Mouse (Mus musculus): ENCODE data around the gene Atxn2. TPM values are rescaled to one million over a fixed set of nuclear protein-coding genes. Genes with fewer than 3 reads are reported as not detected.

The Atxn2 gene
- polyA plus RNA-seq, 1 experiment from 2014 or later, result 102 TPM

GRCm38 (mm10) chr5:121771611-121772010 is 60.5 kb downstream of the Atxn2 start:
- no peak for ATAC-seq (ENCODE audit: low FRiP score)
- Histone ChIP-seq H3K9me3 (replicated peaks) (no peaks in the 10 kb centered on the region), H3K4me2 (replicated peaks) (no peak overlapping the region), H3K27me3 (no peaks in the 10 kb centered on the region), H3K27ac (no peak overlapping the region), H3K36me3 (peaks cover 45% of the 10 kb centered on the region), H3K4me3 (no peak overlapping the region), H3K4me1 (no peaks in the 10 kb centered on the region; the same call in 1 of the 2 replicates), H3K9ac (no peak overlapping the region)
- WGBS, result 91% methylated on average over 3 of the region's 3 CpGs

DNA sequence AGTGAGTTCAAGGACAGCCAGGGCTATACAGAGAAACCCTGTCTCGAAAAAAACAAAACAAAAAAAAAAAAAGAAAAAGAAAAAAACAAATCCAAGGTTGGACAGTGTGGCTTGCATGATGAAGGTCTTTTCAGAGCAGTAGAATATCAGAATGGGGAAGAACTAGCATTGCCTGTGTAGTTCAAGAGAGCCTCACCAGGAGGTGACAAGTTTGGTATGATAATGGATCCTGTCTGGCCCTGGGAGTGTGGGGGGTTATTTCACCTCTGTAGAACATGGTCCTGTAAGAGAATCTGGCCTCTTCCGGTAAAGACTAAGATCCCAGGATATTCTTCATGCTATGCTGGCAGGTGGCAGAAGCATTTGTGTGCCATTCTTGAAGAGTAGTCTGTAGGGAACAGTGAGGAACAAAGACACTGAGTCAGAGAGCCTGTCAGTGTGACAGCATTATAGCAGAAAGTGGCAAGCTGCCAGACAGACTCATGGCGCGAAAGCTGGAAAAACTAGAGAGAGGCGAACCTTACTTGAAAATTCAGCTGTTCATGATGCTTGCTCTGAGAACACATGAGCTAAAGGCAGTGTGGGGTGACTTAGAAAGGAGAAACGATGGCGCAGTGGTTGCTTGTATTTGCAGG is 67.5 kb downstream of the Atxn2 start:
- H3K36me3 ChIP-seq, result peaks cover 61% of the 10 kb centered on the region
- no peak overlapping the region for H3K27ac ChIP-seq
- WGBS, result 84% methylated on average over 7 of the region's 7 CpGs
- no peak overlapping the region for H3K9ac ChIP-seq
- no peaks in the 10 kb centered on the region for H3K4me1 ChIP-seq
- ATAC-seq (ENCODE audit: low FRiP score), result no peak
- H3K27me3 ChIP-seq, result no peaks in the 10 kb centered on the region
- H3K9me3 ChIP-seq (replicated peaks), result no peaks in the 10 kb centered on the region
- no peak overlapping the region for H3K4me2 ChIP-seq (replicated peaks)
- H3K4me3 ChIP-seq, result no peak overlapping the region

DNA sequence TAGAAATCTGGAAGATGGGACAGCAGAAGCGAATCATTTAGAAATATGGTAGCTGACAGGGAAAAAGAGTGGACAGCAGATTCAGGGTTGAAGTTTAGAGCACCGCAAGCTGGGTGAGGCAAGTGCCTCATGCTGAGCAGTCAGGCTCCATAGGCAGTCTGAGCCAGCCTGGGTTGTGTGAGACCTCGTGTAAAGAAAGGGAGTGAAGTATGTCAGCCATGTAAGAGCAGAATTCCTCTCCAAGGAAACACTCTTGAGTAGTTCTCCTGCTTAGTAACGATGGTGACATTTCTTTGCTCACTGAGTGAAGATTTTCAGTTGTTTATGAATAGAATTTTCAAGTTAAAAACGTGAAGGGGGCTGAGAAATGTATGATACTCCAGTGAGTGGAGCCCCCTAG is 69.0 kb downstream of the Atxn2 start:
- Histone ChIP-seq H3K27ac (no peak overlapping the region), H3K4me3 (no peak overlapping the region), H3K9me3 (replicated peaks) (no peaks in the 10 kb centered on the region), H3K9ac (no peak overlapping the region), H3K36me3 (peaks cover 57% of the 10 kb centered on the region), H3K4me1 (no peaks in the 10 kb centered on the region), H3K4me2 (replicated peaks) (no peak overlapping the region), H3K27me3 (no peaks in the 10 kb centered on the region)
- WGBS, result 81% methylated on average over 5 of the region's 5 CpGs
- ATAC-seq (ENCODE audit: low FRiP score), result no peak

DNA sequence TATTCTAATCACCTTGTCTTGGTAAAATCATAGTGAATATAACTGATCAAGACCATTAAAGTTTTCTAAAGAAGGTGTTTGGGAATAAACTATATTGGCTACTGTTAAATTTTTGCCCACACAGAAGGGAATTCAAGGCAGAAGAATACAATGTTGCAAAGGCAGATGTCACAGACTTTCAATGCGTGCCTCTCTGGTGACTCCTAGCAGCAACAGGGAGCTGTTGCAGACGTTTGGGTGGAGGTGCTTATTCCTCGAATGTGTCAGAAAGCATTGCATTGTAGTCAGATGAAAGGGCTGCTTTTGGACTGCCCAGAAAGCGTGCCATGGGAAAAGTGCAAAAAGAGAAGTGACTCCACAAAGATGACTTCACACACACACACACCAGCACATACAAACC is 71.3 kb downstream of the Atxn2 start:
- ATAC-seq (ENCODE audit: low FRiP score), result no peak
- Histone ChIP-seq H3K27me3 (no peaks in the 10 kb centered on the region), H3K9me3 (replicated peaks) (no peaks in the 10 kb centered on the region), H3K36me3 (peaks cover 57% of the 10 kb centered on the region), H3K4me1 (no peaks in the 10 kb centered on the region), H3K4me3 (no peak overlapping the region), H3K9ac (no peak overlapping the region), H3K27ac (no peak overlapping the region), H3K4me2 (replicated peaks) (no peak overlapping the region)
- 64% methylated on average over 4 of the region's 4 CpGs for WGBS

- Histone ChIP-seq H3K9ac (no peak overlapping the region), H3K4me3 (no peak overlapping the region), H3K36me3 (peaks cover 54% of the 10 kb centered on the region), H3K27ac (no peak overlapping the region), H3K9me3 (replicated peaks) (no peaks in the 10 kb centered on the region), H3K4me1 (no peaks in the 10 kb centered on the region), H3K4me2 (replicated peaks) (no peak overlapping the region), H3K27me3 (no peaks in the 10 kb centered on the region)
- WGBS, result 80% methylated on average over 10 of the region's 10 CpGs
- no peak for ATAC-seq (ENCODE audit: low FRiP score)
Observed at GRCm38 (mm10) chr5:121783862-121784500, 72.8 kb downstream of the Atxn2 start.

GRCm38 (mm10) chr5:121791026-121791425 is 79.9 kb downstream of the Atxn2 start:
- Histone ChIP-seq H3K27ac (no peak overlapping the region), H3K27me3 (no peaks in the 10 kb centered on the region), H3K36me3 (peaks cover 54% of the 10 kb centered on the region), H3K4me3 (no peak overlapping the region), H3K9ac (no peak overlapping the region), H3K4me2 (replicated peaks) (no peak overlapping the region), H3K4me1 (no peaks in the 10 kb centered on the region), H3K9me3 (replicated peaks) (no peaks in the 10 kb centered on the region)
- ATAC-seq (ENCODE audit: low FRiP score), result no peak
- 95% methylated on average over 5 of the region's 5 CpGs for WGBS

GRCm38 (mm10) chr5:121795800-121796199 is 84.7 kb downstream of the Atxn2 start:
- Histone ChIP-seq H3K4me1 (no peaks in the 10 kb centered on the region), H3K27me3 (no peaks in the 10 kb centered on the region), H3K9ac (no peak overlapping the region), H3K9me3 (replicated peaks) (no peaks in the 10 kb centered on the region), H3K36me3 (peaks cover 66% of the 10 kb centered on the region), H3K4me2 (replicated peaks) (no peak overlapping the region), H3K27ac (no peak overlapping the region), H3K4me3 (no peak overlapping the region)
- no peak for ATAC-seq (ENCODE audit: low FRiP score)
- WGBS, result 90% methylated on average over 3 of the region's 3 CpGs

DNA sequence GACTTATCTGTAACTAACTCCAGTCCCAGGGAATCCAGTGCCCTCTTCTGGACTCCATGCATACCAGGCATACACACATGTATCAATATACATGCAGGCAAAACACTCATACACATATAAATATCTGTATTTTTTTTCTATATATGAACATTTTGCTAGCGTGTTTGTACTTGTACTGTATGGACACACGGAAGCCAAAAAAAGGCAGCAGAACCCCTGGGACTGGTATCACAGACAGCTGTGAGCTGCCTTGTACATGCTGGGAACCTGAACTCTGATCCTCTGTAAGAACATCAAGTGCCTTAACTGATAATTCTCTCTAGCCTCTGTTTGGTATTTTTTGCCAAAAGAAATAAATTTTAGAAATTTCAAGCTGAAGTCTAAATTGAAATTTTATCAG is 87.3 kb downstream of the Atxn2 start:
- Histone ChIP-seq H3K27ac (no peak overlapping the region), H3K27me3 (no peaks in the 10 kb centered on the region), H3K9ac (no peak overlapping the region), H3K4me1 (no peaks in the 10 kb centered on the region), H3K4me2 (replicated peaks) (no peak overlapping the region), H3K4me3 (no peak overlapping the region), H3K9me3 (replicated peaks) (no peaks in the 10 kb centered on the region), H3K36me3 (peaks cover 72% of the 10 kb centered on the region)
- 94% methylated on average over 2 of the region's 2 CpGs for WGBS
- no peak for ATAC-seq (ENCODE audit: low FRiP score)

- 0 out of 2 replicates have a peak overlapping the region, but pooled peaks have one; percentile 23 for H3K27ac ChIP-seq
- no peak overlapping the region for H3K9ac ChIP-seq
- H3K4me1 ChIP-seq, result no peaks in the 10 kb centered on the region
- no peak for ATAC-seq (ENCODE audit: low FRiP score)
- peaks cover 54% of the 10 kb centered on the region for H3K36me3 ChIP-seq
- no peaks in the 10 kb centered on the region for H3K9me3 ChIP-seq (replicated peaks)
- H3K4me3 ChIP-seq, result no peak overlapping the region
- 91% methylated on average over 3 of the region's 3 CpGs for WGBS
- H3K4me2 ChIP-seq (replicated peaks), result no peak overlapping the region
- no peaks in the 10 kb centered on the region for H3K27me3 ChIP-seq
Observed at GRCm38 (mm10) chr5:121807186-121807585, 96.0 kb downstream of the Atxn2 start.

DNA sequence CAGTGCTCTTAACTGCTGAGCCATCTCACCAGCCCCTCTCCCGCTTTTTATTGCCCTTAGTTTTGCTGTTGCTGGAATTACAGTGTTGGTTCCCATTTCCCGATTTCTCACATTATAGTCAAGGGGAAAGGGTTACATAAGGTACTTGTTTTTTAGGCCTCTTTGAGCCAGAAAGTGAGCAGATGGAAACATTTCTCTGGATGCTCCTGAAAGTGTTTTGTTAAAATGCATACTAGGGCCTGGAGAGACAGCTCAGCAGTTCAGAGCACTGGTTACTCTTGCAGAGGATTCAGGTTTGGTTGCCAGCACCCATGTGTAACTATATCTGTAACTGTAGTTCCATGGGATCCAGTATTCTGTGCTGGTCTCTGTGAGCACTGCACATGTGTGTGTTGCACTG is 97.1 kb downstream of the Atxn2 start:
- no peaks in the 10 kb centered on the region for H3K27me3 ChIP-seq
- H3K4me3 ChIP-seq, result no peak overlapping the region
- no peak overlapping the region for H3K9ac ChIP-seq
- no peak overlapping the region for H3K27ac ChIP-seq
- ATAC-seq (ENCODE audit: low FRiP score), result no peak
- no peak overlapping the region for H3K4me2 ChIP-seq (replicated peaks)
- H3K9me3 ChIP-seq (replicated peaks), result no peaks in the 10 kb centered on the region
- H3K36me3 ChIP-seq, result peaks cover 54% of the 10 kb centered on the region
- 92% methylated on average over 2 of the region's 2 CpGs for WGBS
- H3K4me1 ChIP-seq, result no peaks in the 10 kb centered on the region

DNA sequence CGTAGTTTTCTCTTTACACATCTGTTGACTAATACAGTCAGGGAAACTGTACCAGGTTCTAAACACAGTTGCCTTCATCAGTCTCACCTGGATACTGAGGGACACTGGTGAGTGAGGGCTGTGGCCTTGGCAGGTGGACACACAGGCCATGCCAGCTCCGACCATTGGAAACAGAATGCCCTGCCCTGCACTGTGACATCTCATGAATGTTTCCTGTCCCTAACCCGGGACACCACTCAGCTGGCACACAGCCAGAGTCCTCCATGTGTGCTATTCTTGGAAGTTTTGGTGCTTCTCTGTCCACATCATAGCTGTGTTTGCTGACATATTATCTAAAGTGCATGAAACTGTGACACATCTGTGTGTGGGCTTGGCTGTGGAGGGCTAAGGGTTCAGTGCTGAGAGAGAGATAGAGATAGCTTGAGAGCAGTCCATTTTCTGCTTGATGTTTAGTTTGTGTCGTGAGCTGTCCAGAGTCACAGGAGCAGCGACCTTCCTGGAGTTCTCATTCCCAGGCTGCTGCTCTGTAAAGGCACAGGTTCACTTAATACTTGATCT is 98.6 kb downstream of the Atxn2 start:
- no peak for ATAC-seq (ENCODE audit: low FRiP score)
- peaks cover 52% of the 10 kb centered on the region for H3K36me3 ChIP-seq
- 80% methylated on average over 5 of the region's 5 CpGs for WGBS
- H3K27me3 ChIP-seq, result no peaks in the 10 kb centered on the region
- H3K4me2 ChIP-seq (replicated peaks), result no peak overlapping the region
- no peaks in the 10 kb centered on the region for H3K4me1 ChIP-seq
- H3K9ac ChIP-seq, result no peak overlapping the region
- no peak overlapping the region for H3K4me3 ChIP-seq
- no peak overlapping the region for H3K27ac ChIP-seq
- no peaks in the 10 kb centered on the region for H3K9me3 ChIP-seq (replicated peaks)

DNA sequence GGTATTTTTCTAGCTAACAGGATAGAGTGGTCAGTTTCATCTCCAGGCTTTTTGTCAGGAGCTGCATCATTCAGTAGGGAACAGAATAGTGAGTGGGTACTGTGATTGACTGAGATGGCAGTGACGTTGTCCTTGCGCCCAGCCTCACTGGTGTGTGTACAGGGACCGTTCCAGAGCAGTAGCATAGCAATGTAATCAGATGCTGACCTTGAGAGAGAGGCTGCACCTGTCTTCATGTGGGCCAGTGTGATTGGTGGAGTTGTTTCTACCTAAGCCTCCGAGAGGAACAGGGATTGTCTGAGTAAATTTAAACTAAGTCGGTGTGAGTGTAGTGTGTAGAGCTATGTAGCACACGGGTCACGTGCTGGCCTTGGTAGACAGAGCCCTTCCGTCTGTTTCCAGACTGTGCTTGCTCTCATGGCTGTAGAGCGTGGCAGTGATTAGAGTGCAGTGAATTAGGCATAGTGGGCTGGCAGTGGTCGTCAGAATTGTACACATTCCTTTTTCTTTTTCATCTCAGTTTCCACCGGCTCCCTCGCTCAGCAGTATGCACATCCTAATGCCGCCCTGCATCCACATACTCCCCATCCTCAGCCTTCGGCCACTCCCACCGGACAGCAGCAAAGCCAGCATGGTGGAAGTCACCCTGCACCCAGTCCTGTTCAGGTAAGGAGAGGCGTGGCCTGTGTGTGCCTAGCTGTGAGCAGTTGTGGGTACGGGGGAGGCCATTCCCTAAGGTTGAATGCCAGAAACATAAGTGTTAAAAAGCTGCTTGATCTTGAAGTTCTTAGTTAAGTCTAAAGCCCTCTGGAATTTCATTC is 99.4 kb downstream of the Atxn2 start:
- no peak overlapping the region for H3K9ac ChIP-seq
- H3K36me3 ChIP-seq, result peaks cover 49% of the 10 kb centered on the region

More for the DNA sequence above, 99.4 kb downstream of the Atxn2 start:
- no peak overlapping the region for H3K27ac ChIP-seq
- no peak overlapping the region for H3K4me3 ChIP-seq
- no peaks in the 10 kb centered on the region for H3K4me1 ChIP-seq
- H3K27me3 ChIP-seq, result no peaks in the 10 kb centered on the region
- ATAC-seq (ENCODE audit: low FRiP score), result no peak
- no peak overlapping the region for H3K4me2 ChIP-seq (replicated peaks)
- WGBS, result 86% methylated on average over 17 of the region's 17 CpGs
- H3K9me3 ChIP-seq (replicated peaks), result no peaks in the 10 kb centered on the region
